Mouse (Mus musculus) embryo, embryonic 10.5 days (tissue): ENCODE measurements around the gene Col6a5.

Experiments used
- DNase-seq: peaks from one replicate; pipeline ENCODE4 v3.0.0-alpha.2; 2015; ENCODE audit warnings: low spot score

Gene Col6a5

DNA sequence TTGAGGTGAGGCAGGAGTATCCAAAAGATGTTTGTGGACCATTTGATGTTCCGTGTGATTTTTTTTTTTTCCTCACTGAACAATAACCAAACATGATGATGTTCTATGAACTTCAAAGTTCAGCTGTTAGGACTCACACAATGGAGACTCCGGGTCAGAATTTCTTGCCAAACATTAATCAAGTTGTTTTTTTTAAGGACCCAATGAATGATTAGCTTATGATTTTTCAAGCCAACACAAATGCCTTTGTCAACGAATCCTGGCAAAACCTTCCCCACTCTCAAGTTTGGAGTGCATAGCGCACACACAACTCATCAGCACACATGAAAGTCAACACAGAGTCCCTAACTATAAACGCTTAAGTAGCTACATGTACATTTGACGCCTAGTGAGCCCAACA, 139.7 kb downstream of the Col6a5 start:
- DNase-seq = no peak

DNA sequence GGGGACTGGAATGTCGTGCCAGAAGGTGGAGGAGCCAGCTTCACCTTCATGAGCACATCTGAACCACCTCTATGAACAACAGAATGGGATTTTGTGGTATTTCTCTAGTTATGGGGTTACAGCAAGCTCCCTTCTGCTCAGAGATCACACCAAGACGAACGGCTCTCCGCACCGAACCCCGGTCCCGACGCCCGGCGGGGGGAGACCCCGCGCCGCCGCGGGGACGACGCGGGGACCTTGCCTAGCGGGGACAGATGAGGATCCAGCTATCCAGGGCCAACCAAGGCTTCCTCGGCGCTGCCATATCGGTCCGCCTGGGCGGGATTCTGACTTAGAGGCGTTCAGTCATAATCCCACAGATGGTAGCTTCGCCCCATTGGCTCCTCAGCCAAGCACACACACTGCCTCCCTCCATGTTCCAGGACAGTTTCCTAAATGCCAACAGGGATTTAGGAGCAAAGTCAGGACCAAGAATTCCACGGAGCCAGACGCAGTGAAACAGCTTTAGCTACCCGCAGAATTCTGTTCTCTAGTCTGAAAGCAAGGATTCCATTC, 141.2 kb downstream of the Col6a5 start:
- no peak for DNase-seq

DNA sequence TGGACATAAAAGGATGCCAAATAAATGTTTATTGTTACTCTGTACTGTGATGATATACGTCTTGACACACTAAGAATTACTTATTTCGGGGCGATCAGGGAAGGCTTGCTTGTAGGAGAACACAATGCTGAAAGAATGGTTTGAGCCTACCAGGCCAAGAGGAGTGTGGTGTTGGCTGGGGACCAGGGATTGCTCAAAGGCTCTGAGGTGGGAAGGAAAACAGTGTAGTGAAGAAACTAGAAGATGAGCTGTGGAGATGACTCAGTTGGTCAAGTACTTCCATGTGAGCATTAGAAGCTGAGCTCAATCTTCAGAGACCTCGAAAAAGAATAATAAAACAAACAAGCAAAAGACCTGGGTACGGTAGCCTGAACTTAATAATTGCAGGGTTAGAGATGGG, 146.0 kb downstream of the Col6a5 start:
- no peak for DNase-seq

DNA sequence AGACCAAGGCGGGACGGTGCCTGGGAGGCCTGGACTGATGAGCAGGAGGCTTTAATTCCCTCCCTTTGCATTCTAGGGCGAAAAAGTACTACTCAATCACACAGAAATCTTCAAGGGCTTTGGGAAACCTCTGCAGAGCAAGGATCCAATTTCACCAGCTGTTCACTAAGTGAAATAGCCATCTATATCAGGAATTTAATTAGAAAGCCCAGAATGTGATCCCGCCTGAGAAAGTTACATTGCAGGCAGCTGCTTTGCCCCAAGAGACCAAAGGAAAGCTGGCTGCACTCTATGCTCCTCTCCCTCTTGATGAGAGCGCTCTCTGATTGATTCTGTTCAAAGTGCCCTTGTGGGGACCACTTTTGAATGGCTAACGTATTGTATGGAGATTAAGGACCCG, 149.0 kb downstream of the Col6a5 start:
- peak; percentile 19 for DNase-seq

DNA sequence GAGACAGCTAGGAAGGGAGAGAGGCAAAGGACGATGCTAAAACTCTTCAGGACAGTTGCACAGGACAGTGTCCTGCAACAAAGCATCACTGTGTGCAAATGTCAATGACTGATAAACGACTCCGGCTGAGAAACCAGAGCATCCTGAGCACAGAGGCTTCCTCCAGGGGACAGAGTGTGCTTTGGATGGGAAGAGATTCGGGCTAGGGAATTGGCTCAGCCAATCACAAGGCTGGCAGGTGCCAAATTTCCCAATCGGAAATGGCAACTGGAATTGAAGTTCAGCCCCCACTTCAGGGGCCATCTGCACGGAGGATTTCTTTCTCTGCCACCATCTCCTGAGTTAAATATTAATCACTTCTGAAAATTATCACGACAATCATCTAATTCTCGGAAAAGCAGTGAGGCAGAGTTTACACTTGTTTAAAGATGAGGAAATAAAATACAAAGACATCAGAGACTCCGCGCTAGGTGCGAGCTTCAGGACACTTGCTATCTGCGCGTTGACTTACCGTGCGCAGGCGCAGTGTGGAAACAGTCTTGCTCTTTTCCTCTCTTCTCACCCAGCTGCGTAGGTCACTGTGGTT, 151.4 kb downstream of the Col6a5 start:
- no peak for DNase-seq
